Mouse (Mus musculus) liver, embryonic 14.5 days (tissue): Measurements from ENCODE around the gene Xrcc4. TPM values are rescaled to one million over a fixed set of nuclear protein-coding genes. Genes with fewer than 3 reads are reported as not detected.

Source experiments
- ATAC-seq: fragments of 200-750 bp; cut with Nextera tagmentation; 2 replicates; pipeline ENCODE4 v1.8.0; 2017; ENCODE audit warnings: moderate number of reproducible peaks, mild to moderate bottlenecking, moderate library complexity; ENCODE audit not compliant: insufficient read depth
- DNase-seq, 3 experiments: peaks; one replicate each; pipeline ENCODE4 v3.0.0-alpha.2; 2012 to 2013; ENCODE audit warnings: low read depth in 3 of 3, low spot score in 3 of 3
- H3K27ac ChIP-seq: fragments of 300-500 bp; sonication (generic); 2 replicates; pipeline ENCODE4 v1.5.1; 2014; ENCODE audit warnings: moderate library complexity, mild to moderate bottlenecking, control low read depth, inconsistent platforms
- H3K27me3 ChIP-seq: fragments of 300-500 bp; sonication (generic); 2 replicates; pipeline ENCODE4 v1.6.1; 2014; ENCODE audit warnings: mild to moderate bottlenecking, low read length, moderate library complexity; ENCODE audit not compliant: control insufficient read depth, insufficient read depth
- H3K36me3 ChIP-seq: fragments of 300-500 bp; sonication (generic); replicated peaks from 2 replicates; pipeline ENCODE4 v1.6.1; 2014; ENCODE audit warnings: low read depth; ENCODE audit not compliant: control insufficient read depth, insufficient read depth
- H3K4me1 ChIP-seq, 2 experiments: fragments of 200-500 bp in 1 of 2; fragments of 300-500 bp in 1 of 2; sonication (generic) in 1 of 2; replicated peaks; 2 replicates each; pipeline ENCODE4 v1.6.1; 2012 to 2014; ENCODE audit warnings: antibody characterized with exemption in 1 of 2, inconsistent platforms in 1 of 2, low read length in 1 of 2; ENCODE audit not compliant: control insufficient read depth in 2 of 2, insufficient read depth in 2 of 2
- H3K4me2 ChIP-seq: fragments of 300-500 bp; sonication (generic); 2 replicates; pipeline ENCODE4 v1.6.1; 2014; ENCODE audit warnings: low read depth, mild to moderate bottlenecking, control low read depth, moderate library complexity
- H3K4me3 ChIP-seq, 2 experiments: fragments of 200-500 bp in 1 of 2; fragments of 300-500 bp in 1 of 2; sonication (generic) in 1 of 2; 2 replicates each; pipeline ENCODE4 v1.5.1; 2012 to 2014; ENCODE audit warnings: low read depth in 2 of 2, low read length in 2 of 2, mild to moderate bottlenecking in 2 of 2, control low read depth in 1 of 2, inconsistent platforms in 1 of 2, moderate library complexity in 1 of 2; ENCODE audit not compliant: insufficient read depth in 1 of 2
- H3K9ac ChIP-seq: fragments of 300-500 bp; sonication (generic); replicated peaks from 2 replicates; pipeline ENCODE4 v1.6.1; 2014; ENCODE audit warnings: mild to moderate bottlenecking, control low read depth, moderate library complexity
- H3K9me3 ChIP-seq: fragments of 300-500 bp; sonication (generic); 2 replicates; pipeline ENCODE4 v1.6.1; 2016; ENCODE audit warnings: low read length, mixed read lengths; ENCODE audit not compliant: control insufficient read depth
- CTCF ChIP-seq: IDR thresholded peaks from 2 replicates; pipeline ENCODE4 v1.5.1; 2016; ENCODE audit warnings: antibody characterized with exemption, low read depth, control low read depth
- EP300 ChIP-seq: IDR thresholded peaks from 2 replicates; pipeline ENCODE4 v1.6.1; 2016; ENCODE audit warnings: antibody characterized with exemption, low read depth
- WGBS: fragments of 180-500 bp; shearing (Covaris S2); extraction: QIAGEN DNeasy Blood & Tissue Kit; methylation state at CpG from one replicate; pipeline ENCODE4 v1.1.7; 2014; ENCODE audit not compliant: insufficient replicate concordance; 5-methylcytosine and 5-hydroxymethylcytosine counted together
- polyA plus RNA-seq, 2 experiments: library from polyadenylated mRNA; depleted of rRNA in 1 of 2; stranded (reverse) in 1 of 2; unstranded in 1 of 2; fragments of >200 nt; fragmentation: Nextera tagmentation in 1 of 2; extraction: Ambion mirVana in 1 of 2; gene quantifications; 2 replicates each; pipeline versions ENCODE4 v1.2.1 to v1.2.3; 2012 to 2014

The Xrcc4 gene
- polyA plus RNA-seq, 2 experiments = 2.6 to 5.8 TPM

GRCm38 (mm10) chr13:90039613-90040012 is 49.8 kb downstream of the Xrcc4 start:
- ATAC-seq = no peak
- Histone ChIP-seq H3K4me2 (no peak overlapping the region), H3K27me3 (no peaks in the 10 kb centered on the region), H3K27ac (no peak overlapping the region), H3K9ac (no peak overlapping the region), H3K9me3 (no peaks in the 10 kb centered on the region), H3K4me3 (no peak overlapping the region), H3K4me1 (no peaks in the 10 kb centered on the region), H3K36me3 (no peaks in the 10 kb centered on the region)
- TF ChIP-seq CTCF (no peak), EP300 (no peak)
- no peak for DNase-seq
- 55% methylated on average over 2 of the region's 2 CpGs for WGBS

- Histone ChIP-seq H3K27me3 (no peaks in the 10 kb centered on the region), H3K4me1 (no peaks in the 10 kb centered on the region), H3K27ac (no peak overlapping the region), H3K4me3 (no peak overlapping the region), H3K9me3 (no peaks in the 10 kb centered on the region), H3K9ac (no peak overlapping the region), H3K36me3 (no peaks in the 10 kb centered on the region), H3K4me2 (no peak overlapping the region)
- DNase-seq (no peak), ATAC-seq (no peak)
- no peak for TF ChIP-seq EP300
- no peak for TF ChIP-seq CTCF
- WGBS = 56% methylated on average over 4 of the region's 4 CpGs
These were observed 56.4 kb downstream of the Xrcc4 start for GRCm38 (mm10) chr13:90032977-90033376.

- ATAC-seq = no peak
- no peaks in the 10 kb centered on the region for H3K9me3 ChIP-seq
- H3K4me2 ChIP-seq = no peak overlapping the region
- H3K27me3 ChIP-seq = no peaks in the 10 kb centered on the region
- no peaks in the 10 kb centered on the region for H3K36me3 ChIP-seq
- no peak overlapping the region for H3K9ac ChIP-seq
- H3K4me1 ChIP-seq = no peaks in the 10 kb centered on the region
- no peak for DNase-seq
- 48% methylated on average over 2 of the region's 2 CpGs for WGBS
- no peak overlapping the region for H3K4me3 ChIP-seq
- TF ChIP-seq EP300 (no peak), CTCF (no peak)
- no peak overlapping the region for H3K27ac ChIP-seq
These were observed 56.9 kb downstream of the Xrcc4 start for GRCm38 (mm10) chr13:90032523-90032922.

- DNase-seq (no peak), ATAC-seq (no peak)
- Histone ChIP-seq H3K9me3 (no peaks in the 10 kb centered on the region), H3K4me2 (no peak overlapping the region), H3K9ac (no peak overlapping the region), H3K27me3 (no peaks in the 10 kb centered on the region), H3K27ac (no peak overlapping the region), H3K4me3 (no peak overlapping the region), H3K36me3 (no peaks in the 10 kb centered on the region), H3K4me1 (no peaks in the 10 kb centered on the region)
- TF ChIP-seq CTCF (no peak), EP300 (no peak)
- 66% methylated on average over 3 of the region's 3 CpGs for WGBS
These were observed 58.5 kb downstream of the Xrcc4 start for GRCm38 (mm10) chr13:90030911-90031310.

DNA sequence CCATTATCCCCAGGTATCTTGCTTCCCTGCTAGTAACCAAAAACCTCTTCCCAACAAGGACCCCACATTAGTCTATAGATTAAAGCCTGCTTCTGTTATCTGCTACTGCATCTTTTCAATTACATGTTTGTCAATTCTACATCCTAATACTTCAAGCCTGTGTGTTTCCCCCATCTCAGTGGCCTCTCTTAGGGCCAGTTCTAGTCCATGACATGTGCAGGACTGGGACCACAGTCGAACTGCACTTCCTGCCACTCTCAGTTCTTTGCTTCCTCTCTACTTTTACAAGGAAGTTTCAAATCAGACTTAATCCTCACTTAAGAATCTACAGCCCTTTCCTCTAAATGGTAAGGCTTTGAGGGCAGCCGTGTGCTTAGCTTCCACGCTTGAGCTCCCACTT is 76.8 kb downstream of the Xrcc4 start:
- H3K27me3 ChIP-seq = no peaks in the 10 kb centered on the region
- no peak overlapping the region for H3K27ac ChIP-seq
- no peaks in the 10 kb centered on the region for H3K36me3 ChIP-seq
- H3K4me1 ChIP-seq = no peaks in the 10 kb centered on the region
- TF ChIP-seq CTCF (no peak), EP300 (no peak)
- DNase-seq (no peak), ATAC-seq (no peak)
- no peak overlapping the region for H3K9ac ChIP-seq
- H3K4me2 ChIP-seq = no peak overlapping the region
- no peak overlapping the region for H3K4me3 ChIP-seq
- H3K9me3 ChIP-seq = no peaks in the 10 kb centered on the region
- 43% methylated on average over 3 of the region's 3 CpGs for WGBS
